Mouse (Mus musculus) gastrocnemius, postnatal 4 days (tissue): ENCODE measurements at regions not wholly inside any gene's neighbourhood (a gene's known extent, or its start where the extent isn't known, plus 50 kb on each side); places are given as distances from the start of the nearest gene placed in this dataset.

Source experiments
- DNase-seq, 2 experiments: peaks; one replicate each; pipeline ENCODE4 v3.0.0; 2021 to 2022; ENCODE audit warnings: low spot score in 2 of 2, mixed read lengths in 2 of 2

- no peak for DNase-seq
These were observed 54.6 kb upstream of the Card11 start for GRCm38 (mm10) chr5:141054991-141055390.

- no peak for DNase-seq
These were observed 55.4 kb upstream of the Card11 start for GRCm38 (mm10) chr5:141055596-141056343.

- no peak for DNase-seq
These were observed 57.8 kb upstream of the Card11 start for GRCm38 (mm10) chr5:141058141-141058540.

- DNase-seq = no peak
These were observed 58.5 kb upstream of the Card11 start for GRCm38 (mm10) chr5:141058863-141059262.

- no peak for DNase-seq
These were observed 61.8 kb upstream of the Card11 start for GRCm38 (mm10) chr5:141062144-141062543.

GRCm38 (mm10) chr5:141067561-141067960, 67.2 kb upstream of the Card11 start:
- DNase-seq = no peak

- DNase-seq = no peak
These were observed 74.1 kb upstream of the Card11 start for GRCm38 (mm10) chr5:141074457-141074856.

- DNase-seq = no peak
These were observed 75.8 kb upstream of the Card11 start for GRCm38 (mm10) chr5:141076158-141076557.

GRCm38 (mm10) chr5:141076942-141077341, 76.6 kb upstream of the Card11 start:
- DNase-seq = no peak

- no peak for DNase-seq
These were observed 80.5 kb upstream of the Card11 start for GRCm38 (mm10) chr5:141080896-141081295.

GRCm38 (mm10) chr5:141084056-141084730, 83.8 kb upstream of the Card11 start:
- no peak for DNase-seq

GRCm38 (mm10) chr5:141084746-141085145, 84.4 kb upstream of the Card11 start:
- no peak for DNase-seq

GRCm38 (mm10) chr5:141091676-141092075, 91.3 kb upstream of the Card11 start:
- DNase-seq = no peak

- peak; percentile 25 to 57 for DNase-seq
These were observed 93.3 kb upstream of the Card11 start for GRCm38 (mm10) chr5:141093641-141094040.

- DNase-seq = no peak
These were observed 97.5 kb upstream of the Card11 start for GRCm38 (mm10) chr5:141097878-141098277.

GRCm38 (mm10) chr5:141111666-141112065, 111.3 kb upstream of the Card11 start:
- DNase-seq = no peak

- no peak for DNase-seq
These were observed 115.0 kb upstream of the Card11 start for GRCm38 (mm10) chr5:141115273-141115904.

GRCm38 (mm10) chr5:141115963-141116362, 115.6 kb upstream of the Card11 start:
- DNase-seq = no peak

- peak in 1 of 2 experiments; percentile 6 for DNase-seq
These were observed 115.4 kb upstream of the Sdk1 start for GRCm38 (mm10) chr5:141125870-141126269.

GRCm38 (mm10) chr5:141126536-141126935, 114.8 kb upstream of the Sdk1 start:
- peak in 1 of 2 experiments; percentile 7 for DNase-seq

- peak in 1 of 2 experiments; percentile 7 for DNase-seq
These were observed 110.3 kb upstream of the Sdk1 start for GRCm38 (mm10) chr5:141131036-141131435.

GRCm38 (mm10) chr5:141131906-141132305, 109.4 kb upstream of the Sdk1 start:
- DNase-seq = no peak
